Mouse (Mus musculus): ENCODE measurements around the gene Slc27a2.

GRCm38 (mm10) chr2:126628455-126628995 is 76.3 kb downstream of the Slc27a2 start:
- TF ChIP-seq SIN3A (IDR thresholded peaks at IDR 0.05; ENCODE audit: low read length) (no peak), MAFK (IDR thresholded peaks at IDR 0.05; ENCODE audit: borderline replicate concordance, low read depth, low read length) (no peak), ZC3H11A (IDR thresholded peaks at IDR 0.05; ENCODE audit: low read depth, low read length) (no peak), MAZ (IDR thresholded peaks at IDR 0.05; ENCODE audit: low read depth, low read length) (no peak), JUND (IDR thresholded peaks at IDR 0.05; ENCODE audit: low read depth, low read length) (no peak), NRF1 (IDR thresholded peaks at IDR 0.05; ENCODE audit: insufficient read depth, low read depth, low read length, poor library complexity, severe bottlenecking) (no peak), CTCF (IDR thresholded peaks at IDR 0.05 in 2 of 3, conservative IDR thresholded peaks at IDR 0.05 in 1 of 3; ENCODE audit: control insufficient read depth in 1 of 3, insufficient read depth in 1 of 3, low read depth in 2 of 3, low read length in 3 of 3, poor library complexity in 1 of 3, severe bottlenecking in 1 of 3) (no peak), CHD2 (IDR thresholded peaks at IDR 0.05; ENCODE audit: low read length) (no peak), POLR2A (IDR thresholded peaks at IDR 0.05; ENCODE audit: control insufficient read depth in 1 of 2, insufficient read depth in 1 of 2, low read depth in 1 of 2, low read length in 2 of 2, poor library complexity in 1 of 2) (no peak), MXI1 (IDR thresholded peaks at IDR 0.05; ENCODE audit: low read depth, low read length) (no peak), E2F4 (IDR thresholded peaks at IDR 0.05; ENCODE audit: borderline replicate concordance, low read depth, low read length) (no peak), EP300 (IDR thresholded peaks at IDR 0.05; ENCODE audit: low read depth in 1 of 2, low read length in 2 of 2) (no peak), ZNF384 (IDR thresholded peaks at IDR 0.05; ENCODE audit: low read depth, low read length) (no peak)
